Mouse (Mus musculus): ENCODE results near the gene Camk1g.

GRCm38 (mm10) chr1:193400348-193400747 is 30.2 kb upstream of the Camk1g start:
- TF ChIP-seq CTCF (IDR thresholded peaks at IDR 0.05; ENCODE audit: control insufficient read depth, insufficient read depth, insufficient replicate concordance, low read depth, low read length) (no peak), POLR2A (IDR thresholded peaks at IDR 0.05; ENCODE audit: control insufficient read depth, low read depth, low read length) (no peak)
